Mouse (Mus musculus) adrenal gland, adult 8-10 months (tissue): ENCODE measurements around the gene Trpm6. TPM values are rescaled to one million over a fixed set of nuclear protein-coding genes. Genes with fewer than 3 reads are reported as not detected.

Source experiments
- DNase-seq: peaks from one replicate; pipeline ENCODE4 v3.0.0; 2022
- total RNA-seq, 4 experiments: library from RNA; stranded (reverse); gene quantifications; 2 replicates each; pipeline ENCODE4 v1.2.4; 2022

The Trpm6 gene
- total RNA-seq, 4 experiments from 2014 or later = 0.06 to 0.12 (median 0.07) TPM; not detected in 1

- DNase-seq = no peak
These were observed 139.8 kb downstream of the Trpm6 start for GRCm38 (mm10) chr19:18889632-18890031.

GRCm38 (mm10) chr19:18890216-18890615, 140.4 kb downstream of the Trpm6 start:
- DNase-seq = no peak

GRCm38 (mm10) chr19:18898238-18898637, 148.5 kb downstream of the Trpm6 start:
- no peak for DNase-seq

GRCm38 (mm10) chr19:18902041-18902693, 152.4 kb downstream of the Trpm6 start:
- DNase-seq = no peak

GRCm38 (mm10) chr19:18902694-18903067, 152.9 kb downstream of the Trpm6 start:
- DNase-seq = no peak

GRCm38 (mm10) chr19:18905511-18905910, 155.7 kb downstream of the Trpm6 start:
- DNase-seq = no peak

- DNase-seq = no peak
These were observed 159.9 kb downstream of the Trpm6 start for GRCm38 (mm10) chr19:18909641-18910040.

- peak; percentile 12 for DNase-seq
These were observed 162.1 kb downstream of the Trpm6 start for GRCm38 (mm10) chr19:18911755-18912340.

GRCm38 (mm10) chr19:18941391-18941790, 191.6 kb downstream of the Trpm6 start:
- no peak for DNase-seq

Other genes with a start within 250 kb of the Trpm6 start
- gene Ostf1, start 118.2 kb upstream of the Trpm6 start, total RNA-seq = 100 to 1,000 TPM; 100 to 119 (median 114) TPM
- gene Nmrk1, start 118.0 kb upstream of the Trpm6 start, total RNA-seq = 10 to 100 TPM in 3 of 4 experiments, 1 to 10 TPM in 1; 9.3 to 32.3 (median 16.8) TPM
- gene Carnmt1, start 79.2 kb upstream of the Trpm6 start, total RNA-seq = 10 to 100 TPM; 19.0 to 23.3 (median 22.1) TPM
- 10 to 100 TPM; 12.0 to 14.0 (median 13.0) TPM for gene D030056L22Rik, start 36.8 kb upstream of the Trpm6 start, total RNA-seq